Mouse (Mus musculus): ENCODE results near the gene Phrf1. TPM values are rescaled to one million over a fixed set of nuclear protein-coding genes. Genes with fewer than 3 reads are reported as not detected.
A peak's percentile ranks its signal among the peaks of the same experiment; 100 is the strongest.

Gene Phrf1
- total RNA-seq, 1 experiment from 2014 or later = 52.5 TPM

DNA sequence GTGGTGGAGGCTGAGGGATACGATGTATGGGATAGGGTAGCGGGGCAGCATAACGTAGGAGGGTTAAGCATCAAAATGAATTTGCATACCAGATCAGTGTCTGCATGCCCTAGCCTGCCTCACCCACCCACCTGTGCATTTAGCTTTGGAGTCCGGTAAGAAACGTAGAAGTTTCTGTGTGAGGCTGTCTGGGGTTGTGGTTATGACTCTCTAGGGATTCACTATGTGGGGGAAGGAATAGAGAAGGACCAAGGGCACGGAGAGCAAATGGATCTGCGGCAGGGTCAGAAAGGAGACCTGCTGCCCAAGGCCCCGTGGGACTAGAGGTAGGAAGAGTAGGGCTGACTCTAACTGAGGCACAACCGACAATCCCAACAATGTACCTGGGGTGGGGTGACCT lies 46.8 kb downstream of the Phrf1 start:
- ATAC-seq (replicated peaks in 1 of 2; ENCODE audit: insufficient read depth in 1 of 2, low FRiP score in 2 of 2, low TSS enrichment in 1 of 2, low read depth in 1 of 2, poor library complexity in 2 of 2, severe bottlenecking in 2 of 2) = no peak

DNA sequence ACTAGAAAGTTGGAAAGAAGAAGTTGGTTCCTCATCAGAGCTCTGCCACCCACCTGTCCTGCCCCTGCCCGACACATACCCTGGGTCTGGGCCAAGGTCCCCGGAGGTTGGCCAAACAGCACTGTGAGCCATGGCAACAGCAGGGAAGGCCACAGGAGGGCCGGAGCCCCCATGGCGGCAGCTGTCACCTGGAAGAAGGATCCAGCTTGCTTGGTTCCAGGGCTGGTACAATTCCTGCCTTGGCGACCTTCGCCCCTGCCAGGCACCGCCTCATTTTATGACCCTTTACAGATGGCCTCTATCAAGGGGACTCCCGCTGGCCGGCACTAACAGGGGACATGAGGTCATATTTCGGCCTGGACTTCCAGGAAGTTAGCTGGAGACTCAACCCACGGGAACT lies 48.0 kb downstream of the Phrf1 start, which contains the start of gene Cdhr5:
Gene Cdhr5, minus strand, starts transcription at position 241 of the 400 bp plus-strand sequence.
- ATAC-seq (replicated peaks in 1 of 2; ENCODE audit: insufficient read depth in 1 of 2, low FRiP score in 2 of 2, low TSS enrichment in 1 of 2, low read depth in 1 of 2, poor library complexity in 2 of 2, severe bottlenecking in 2 of 2) = no peak

DNA sequence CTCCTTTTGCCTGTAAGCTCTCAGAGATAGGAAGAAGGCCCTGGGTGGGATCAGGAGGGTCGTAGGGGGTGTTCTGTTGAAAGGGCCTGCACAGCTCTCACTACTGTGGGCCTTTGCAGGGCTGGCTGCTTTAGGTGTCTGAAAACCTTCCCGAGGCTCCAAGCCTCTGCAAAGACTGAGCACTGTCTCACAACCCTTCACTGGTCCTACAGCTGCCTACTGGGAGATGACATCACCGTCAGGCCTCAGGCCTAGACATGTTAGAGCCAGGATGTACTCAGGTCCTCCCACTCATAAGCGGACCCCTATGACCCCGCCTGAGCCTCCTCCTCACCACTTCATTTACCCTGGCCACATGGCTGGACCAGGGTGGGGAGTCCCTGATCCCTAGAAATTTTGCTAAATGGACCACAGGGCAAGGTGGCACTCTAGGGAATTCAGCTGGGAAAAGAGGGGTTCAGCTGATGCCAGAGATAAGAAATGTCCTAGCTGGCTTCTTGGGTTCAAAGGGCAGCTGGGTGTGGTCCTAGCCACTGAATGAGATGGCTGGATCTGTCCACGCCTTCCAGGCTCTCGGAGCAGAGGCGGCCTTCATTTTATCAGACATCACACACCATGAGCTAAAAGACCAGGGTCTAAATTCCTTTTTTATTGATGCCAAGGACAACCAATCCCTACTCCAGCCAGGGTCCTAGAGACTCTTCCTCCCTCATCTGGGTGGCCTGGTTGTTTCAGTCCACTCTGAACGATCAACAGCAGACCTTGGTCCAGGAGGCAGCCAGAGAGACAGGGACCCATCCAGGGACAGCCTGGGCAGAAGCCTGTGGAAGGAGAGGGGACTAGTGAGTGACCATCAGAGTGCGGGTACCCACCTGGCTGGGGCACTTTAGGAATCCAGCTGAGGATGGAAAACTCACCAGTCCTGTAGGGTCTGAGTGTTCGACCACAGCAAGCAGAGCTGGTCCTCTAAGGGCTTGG lies 49.4 kb downstream of the Phrf1 start:
- no peak for ATAC-seq (replicated peaks in 1 of 2; ENCODE audit: insufficient read depth in 1 of 2, low FRiP score in 2 of 2, low TSS enrichment in 1 of 2, low read depth in 1 of 2, poor library complexity in 2 of 2, severe bottlenecking in 2 of 2)

DNA sequence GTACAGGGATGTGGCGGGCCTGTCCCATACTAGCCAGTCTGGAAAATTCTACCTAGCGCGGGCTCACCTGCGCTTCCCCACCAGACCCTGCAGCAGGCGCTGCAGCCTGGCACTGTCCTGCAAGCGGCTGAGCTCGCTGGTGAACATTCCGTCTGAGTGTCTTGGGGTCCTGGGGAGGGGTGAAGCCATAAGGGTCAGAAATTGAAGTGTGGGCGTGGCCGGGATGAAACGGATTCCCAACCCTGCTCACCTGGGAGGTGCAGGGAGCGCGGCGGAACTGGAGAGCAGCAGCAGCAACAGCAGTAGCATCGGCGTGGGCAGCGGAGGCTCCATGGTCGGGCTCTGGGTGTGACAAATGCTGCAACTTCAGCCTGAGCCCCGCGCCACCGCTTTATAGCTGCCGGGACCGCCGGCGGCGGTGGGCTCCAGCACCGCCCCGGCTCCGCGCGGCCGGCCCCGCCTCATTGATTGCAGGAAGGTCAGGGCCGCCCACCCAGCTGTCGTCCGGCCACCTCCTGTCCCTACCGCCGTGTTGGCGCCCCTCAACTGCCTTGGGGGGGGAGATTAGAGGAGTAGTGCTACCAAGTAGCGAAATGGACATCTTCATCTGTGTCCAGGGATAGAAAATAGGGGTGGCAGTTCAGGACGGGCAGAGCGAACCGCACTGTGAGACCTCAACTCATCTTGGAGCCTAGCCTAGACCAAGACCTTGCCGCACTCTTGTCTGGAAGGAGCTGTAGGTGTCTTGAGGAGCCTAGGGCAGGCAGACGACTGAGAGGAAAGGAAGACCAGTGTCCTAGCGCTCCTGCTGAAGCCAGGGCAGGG lies 50.4 kb downstream of the Phrf1 start, which contains the start of gene Sct:
Gene Sct, minus strand, starts transcription at position 368 of the 825 bp plus-strand sequence.
- peak; percentile 47 to 68 for ATAC-seq (replicated peaks in 1 of 2; ENCODE audit: insufficient read depth in 1 of 2, low FRiP score in 2 of 2, low TSS enrichment in 1 of 2, low read depth in 1 of 2, poor library complexity in 2 of 2, severe bottlenecking in 2 of 2)

DNA sequence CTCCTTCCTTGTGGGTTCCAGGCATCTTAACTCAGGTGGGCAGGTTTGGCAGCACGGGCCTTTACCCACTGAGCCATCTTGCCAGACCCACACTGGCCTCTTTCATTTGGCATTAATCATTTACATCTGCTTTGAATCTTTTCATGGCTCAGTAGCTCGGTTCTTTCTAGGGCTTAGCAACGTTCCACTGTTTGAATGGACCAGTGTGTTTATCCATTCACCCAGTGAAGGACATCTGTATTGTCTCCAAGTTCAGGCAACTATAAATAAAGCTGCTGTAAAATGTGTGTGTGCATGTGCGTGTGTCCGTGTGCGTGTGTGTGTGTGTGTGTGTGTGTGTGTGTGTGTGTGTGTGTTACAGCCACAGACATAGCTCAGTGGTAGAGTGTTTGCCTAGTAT lies 52.9 kb downstream of the Phrf1 start:
- no peak for ATAC-seq (replicated peaks in 1 of 2; ENCODE audit: insufficient read depth in 1 of 2, low FRiP score in 2 of 2, low TSS enrichment in 1 of 2, low read depth in 1 of 2, poor library complexity in 2 of 2, severe bottlenecking in 2 of 2)

DNA sequence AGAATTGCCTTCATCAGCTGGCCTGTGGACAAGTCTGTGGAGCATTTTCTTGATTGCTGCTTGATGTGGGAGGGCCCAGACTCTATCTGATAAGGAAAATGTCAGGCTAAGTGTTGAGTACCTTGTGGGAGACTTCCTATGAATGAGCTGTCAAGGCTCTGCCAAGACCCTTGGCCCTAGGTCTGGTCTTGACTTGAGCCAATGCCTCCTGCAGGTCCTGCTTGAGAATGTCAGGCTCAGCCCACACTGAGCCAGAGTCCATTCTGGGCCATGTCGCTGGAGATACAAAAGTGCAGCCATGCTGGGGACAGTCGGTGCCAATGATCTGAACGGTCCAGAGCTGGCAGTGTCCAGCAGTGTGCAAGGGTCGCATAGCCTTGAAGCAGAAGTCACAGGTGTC lies 54.2 kb downstream of the Phrf1 start:
- ATAC-seq (replicated peaks in 1 of 2; ENCODE audit: insufficient read depth in 1 of 2, low FRiP score in 2 of 2, low TSS enrichment in 1 of 2, low read depth in 1 of 2, poor library complexity in 2 of 2, severe bottlenecking in 2 of 2) = no peak

DNA sequence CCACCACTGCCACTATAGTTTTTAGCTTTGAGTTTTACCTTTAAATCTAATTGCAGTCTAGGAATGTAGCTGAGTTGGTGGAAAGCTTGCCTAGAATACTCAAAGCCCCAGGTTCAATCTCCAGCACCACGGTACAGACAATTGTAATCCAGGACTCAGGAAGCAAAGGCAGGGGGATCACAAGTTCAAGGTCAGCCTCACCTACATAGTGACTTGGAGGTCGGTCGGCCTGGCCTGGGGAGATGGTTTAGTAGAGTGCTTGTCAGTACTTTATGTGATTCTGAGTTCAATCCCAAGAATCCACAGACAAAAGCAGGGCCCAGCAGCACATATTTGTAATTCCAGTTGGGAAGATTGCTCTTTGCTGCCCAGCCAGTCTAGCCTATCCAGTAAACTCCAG lies 59.5 kb downstream of the Phrf1 start:
- no peak for ATAC-seq (replicated peaks in 1 of 2; ENCODE audit: insufficient read depth in 1 of 2, low FRiP score in 2 of 2, low TSS enrichment in 1 of 2, low read depth in 1 of 2, poor library complexity in 2 of 2, severe bottlenecking in 2 of 2)

DNA sequence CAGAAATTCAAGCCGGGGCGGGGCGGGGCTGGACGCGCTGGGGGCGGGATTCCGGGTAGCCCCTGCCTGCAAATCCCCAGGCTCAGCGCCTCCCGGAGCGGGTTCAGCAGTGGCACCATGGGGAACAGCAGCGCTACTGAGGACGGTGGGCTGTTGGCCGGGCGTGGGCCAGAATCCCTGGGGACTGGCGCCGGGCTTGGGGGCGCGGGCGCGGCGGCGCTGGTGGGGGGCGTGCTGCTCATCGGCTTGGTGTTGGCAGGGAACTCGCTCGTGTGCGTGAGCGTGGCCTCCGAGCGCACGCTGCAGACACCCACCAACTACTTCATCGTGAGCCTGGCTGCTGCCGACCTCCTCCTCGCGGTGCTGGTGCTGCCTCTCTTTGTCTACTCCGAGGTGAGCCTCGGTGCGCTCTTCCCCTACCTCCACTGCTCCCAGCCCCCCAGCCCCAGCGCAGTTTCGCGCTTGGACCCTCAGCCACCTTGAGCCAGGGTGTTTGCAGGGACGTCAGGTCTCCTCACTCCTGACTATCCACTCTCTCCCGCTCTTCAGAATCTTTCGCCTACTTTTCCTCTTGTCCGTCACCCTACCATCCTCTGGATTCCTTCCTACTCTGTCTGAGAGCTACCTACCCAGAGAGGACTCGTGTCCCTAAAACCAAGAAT lies 63.5 kb downstream of the Phrf1 start, which contains the start of gene Drd4:
Gene Drd4, plus strand, starts transcription at position 86 of the 662 bp plus-strand sequence.
- ATAC-seq (replicated peaks in 1 of 2; ENCODE audit: insufficient read depth in 1 of 2, low FRiP score in 2 of 2, low TSS enrichment in 1 of 2, low read depth in 1 of 2, poor library complexity in 2 of 2, severe bottlenecking in 2 of 2) = 0 out of 4 replicates have a peak, but pooled peaks of 1 of the 2 experiments have one; percentile 14

DNA sequence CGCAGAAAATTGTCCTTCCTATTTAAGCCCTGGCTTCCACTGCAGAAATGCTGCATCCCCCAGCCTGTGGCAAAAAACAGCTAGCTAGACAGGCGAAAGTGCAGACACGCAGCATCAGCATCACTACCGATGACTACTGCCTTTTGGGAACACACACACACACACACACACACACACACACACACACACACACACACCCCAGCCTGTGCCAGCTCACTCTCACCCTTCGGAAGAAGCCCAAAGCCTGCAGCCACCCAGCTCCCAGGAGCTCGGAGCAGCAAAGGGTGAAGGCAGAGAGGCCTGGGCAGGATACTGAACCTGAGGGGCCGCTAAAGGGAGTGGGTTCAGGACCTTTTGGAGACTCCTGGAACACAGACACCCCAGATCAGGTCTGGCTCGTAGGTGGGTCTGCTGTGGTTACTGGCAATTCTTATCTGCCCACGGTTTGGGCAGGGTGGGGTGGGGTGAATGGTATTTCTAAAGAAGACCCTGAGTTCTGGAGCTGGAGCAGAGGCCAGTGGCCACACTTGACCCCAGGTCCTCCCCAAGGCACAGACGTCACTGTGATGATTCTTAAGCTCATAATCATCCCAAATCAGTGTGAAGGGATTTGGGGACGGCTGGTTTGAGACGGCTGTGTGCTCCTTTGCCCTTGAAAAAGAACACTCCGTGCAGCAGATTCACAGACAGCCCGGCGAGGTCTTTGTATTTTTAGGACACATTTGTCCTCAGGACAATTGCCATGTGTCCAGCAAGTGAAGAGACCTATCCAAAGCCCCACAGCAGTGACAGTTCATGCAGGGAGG lies 64.2 kb downstream of the Phrf1 start:
- no peak for ATAC-seq (replicated peaks in 1 of 2; ENCODE audit: insufficient read depth in 1 of 2, low FRiP score in 2 of 2, low TSS enrichment in 1 of 2, low read depth in 1 of 2, poor library complexity in 2 of 2, severe bottlenecking in 2 of 2)

DNA sequence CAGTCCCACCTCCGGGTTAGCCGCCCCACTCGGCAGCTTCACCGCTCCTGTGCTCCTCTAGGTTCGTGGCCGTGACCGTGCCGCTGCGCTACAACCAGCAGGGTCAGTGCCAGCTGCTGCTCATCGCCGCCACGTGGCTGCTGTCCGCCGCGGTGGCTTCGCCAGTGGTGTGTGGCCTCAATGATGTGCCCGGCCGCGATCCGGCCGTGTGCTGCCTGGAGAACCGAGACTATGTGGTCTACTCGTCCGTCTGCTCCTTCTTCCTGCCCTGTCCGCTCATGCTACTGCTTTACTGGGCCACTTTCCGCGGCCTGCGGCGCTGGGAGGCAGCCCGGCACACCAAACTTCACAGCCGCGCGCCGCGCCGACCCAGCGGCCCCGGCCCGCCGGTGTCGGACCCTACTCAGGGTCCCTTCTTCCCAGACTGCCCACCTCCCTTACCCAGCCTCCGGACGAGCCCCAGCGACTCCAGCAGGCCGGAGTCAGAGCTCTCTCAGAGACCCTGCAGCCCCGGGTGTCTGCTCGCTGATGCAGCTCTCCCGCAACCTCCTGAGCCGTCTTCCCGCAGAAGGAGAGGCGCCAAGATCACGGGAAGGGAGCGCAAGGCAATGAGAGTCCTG lies 65.4 kb downstream of the Phrf1 start:
- ATAC-seq (replicated peaks in 1 of 2; ENCODE audit: insufficient read depth in 1 of 2, low FRiP score in 2 of 2, low TSS enrichment in 1 of 2, low read depth in 1 of 2, poor library complexity in 2 of 2, severe bottlenecking in 2 of 2) = peak in 1 of 2 experiments; percentile 19; a peak in 1 of 4 replicates

DNA sequence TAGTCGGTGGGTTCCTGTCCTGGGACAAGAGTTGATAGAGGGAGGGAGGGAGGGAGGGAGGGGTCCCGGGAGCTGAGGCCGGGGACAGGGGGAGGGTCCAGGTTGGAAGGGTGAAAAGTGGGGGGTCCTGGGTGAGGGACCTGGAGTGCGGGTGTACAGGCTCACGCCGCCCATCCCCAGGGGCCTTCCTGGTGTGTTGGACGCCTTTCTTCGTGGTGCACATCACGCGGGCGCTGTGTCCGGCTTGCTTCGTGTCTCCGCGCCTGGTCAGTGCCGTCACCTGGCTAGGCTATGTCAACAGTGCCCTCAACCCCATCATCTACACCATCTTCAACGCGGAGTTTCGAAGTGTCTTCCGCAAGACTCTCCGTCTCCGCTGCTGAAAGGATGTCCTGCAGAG lies 65.9 kb downstream of the Phrf1 start:
- ATAC-seq (replicated peaks in 1 of 2; ENCODE audit: insufficient read depth in 1 of 2, low FRiP score in 2 of 2, low TSS enrichment in 1 of 2, low read depth in 1 of 2, poor library complexity in 2 of 2, severe bottlenecking in 2 of 2) = no peak

DNA sequence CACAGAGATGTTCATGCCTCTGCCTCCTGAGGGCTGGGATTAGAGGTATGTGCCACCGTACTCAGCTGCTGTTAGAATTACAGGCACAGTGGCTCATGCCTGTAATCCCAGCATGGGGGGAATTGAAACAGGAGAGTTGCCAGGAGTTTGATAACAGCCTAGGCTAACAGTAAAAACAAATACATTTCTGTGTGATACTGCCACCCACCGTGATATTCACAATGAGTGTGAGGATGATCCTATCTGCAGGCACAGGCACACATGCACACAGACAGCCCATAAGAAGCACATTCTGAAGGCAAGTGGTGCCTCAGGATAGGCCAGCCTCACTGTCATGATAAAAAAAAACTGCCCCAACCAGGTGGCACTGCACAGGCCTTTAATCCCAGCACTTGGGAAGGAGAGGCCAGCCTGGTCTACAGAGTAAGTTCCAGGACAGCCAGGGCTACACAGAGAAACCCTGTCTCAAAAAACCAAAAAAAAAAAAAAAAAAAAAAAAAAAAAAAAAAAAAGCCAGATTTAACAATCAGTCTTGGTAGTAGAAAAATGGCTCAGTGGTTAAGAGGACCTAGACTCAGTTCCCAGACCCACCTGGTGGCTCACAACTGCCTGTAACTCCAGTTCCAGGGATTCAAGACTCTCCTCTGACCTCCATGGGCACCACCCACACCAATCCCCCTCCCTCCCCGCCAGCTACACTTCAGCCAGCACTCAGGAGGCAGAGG lies 69.5 kb downstream of the Phrf1 start:
- ATAC-seq (replicated peaks in 1 of 2; ENCODE audit: insufficient read depth in 1 of 2, low FRiP score in 2 of 2, low TSS enrichment in 1 of 2, low read depth in 1 of 2, poor library complexity in 2 of 2, severe bottlenecking in 2 of 2) = no peak; a peak in 1 of 4 replicates

DNA sequence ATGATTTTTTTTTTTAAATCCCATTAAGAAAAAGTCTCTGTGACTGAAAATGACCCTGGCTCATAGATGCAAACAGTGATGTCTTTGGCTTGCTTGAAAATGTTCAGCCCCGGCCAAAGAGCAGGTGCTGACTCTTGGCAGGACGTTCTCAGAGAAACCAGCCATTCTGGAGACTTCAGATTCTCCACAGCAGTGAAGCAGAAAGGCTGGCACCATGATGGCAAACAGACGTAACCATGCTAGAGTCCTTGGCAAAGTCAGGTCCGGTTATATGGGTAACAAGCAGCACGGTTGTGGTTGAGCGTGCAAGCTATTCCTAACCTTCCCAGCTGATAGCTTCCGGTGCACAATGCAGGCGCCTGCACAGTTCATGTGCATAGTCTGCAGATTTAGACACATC lies 70.6 kb downstream of the Phrf1 start:
- no peak for ATAC-seq (replicated peaks in 1 of 2; ENCODE audit: insufficient read depth in 1 of 2, low FRiP score in 2 of 2, low TSS enrichment in 1 of 2, low read depth in 1 of 2, poor library complexity in 2 of 2, severe bottlenecking in 2 of 2)

DNA sequence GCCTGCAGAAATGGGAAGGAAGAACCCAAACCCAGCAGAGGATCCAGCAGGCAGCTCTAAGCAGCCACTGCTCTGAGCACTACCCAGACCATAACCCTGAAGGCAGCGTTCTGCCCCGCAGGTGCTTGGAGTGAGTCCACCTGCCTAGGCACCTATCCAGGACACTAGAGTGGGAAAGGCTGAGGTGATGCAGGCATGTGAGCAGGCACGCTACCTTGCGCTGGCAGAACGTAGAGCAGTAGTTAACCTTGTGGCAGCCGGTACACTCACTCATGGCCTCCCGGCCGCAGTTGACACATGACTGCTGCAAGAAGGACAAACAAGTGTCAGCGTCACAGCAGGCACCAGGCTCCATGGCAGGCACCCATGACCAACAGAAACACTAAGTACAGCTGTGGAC lies 72.8 kb downstream of the Phrf1 start:
- ATAC-seq (replicated peaks in 1 of 2; ENCODE audit: insufficient read depth in 1 of 2, low FRiP score in 2 of 2, low TSS enrichment in 1 of 2, low read depth in 1 of 2, poor library complexity in 2 of 2, severe bottlenecking in 2 of 2) = no peak

DNA sequence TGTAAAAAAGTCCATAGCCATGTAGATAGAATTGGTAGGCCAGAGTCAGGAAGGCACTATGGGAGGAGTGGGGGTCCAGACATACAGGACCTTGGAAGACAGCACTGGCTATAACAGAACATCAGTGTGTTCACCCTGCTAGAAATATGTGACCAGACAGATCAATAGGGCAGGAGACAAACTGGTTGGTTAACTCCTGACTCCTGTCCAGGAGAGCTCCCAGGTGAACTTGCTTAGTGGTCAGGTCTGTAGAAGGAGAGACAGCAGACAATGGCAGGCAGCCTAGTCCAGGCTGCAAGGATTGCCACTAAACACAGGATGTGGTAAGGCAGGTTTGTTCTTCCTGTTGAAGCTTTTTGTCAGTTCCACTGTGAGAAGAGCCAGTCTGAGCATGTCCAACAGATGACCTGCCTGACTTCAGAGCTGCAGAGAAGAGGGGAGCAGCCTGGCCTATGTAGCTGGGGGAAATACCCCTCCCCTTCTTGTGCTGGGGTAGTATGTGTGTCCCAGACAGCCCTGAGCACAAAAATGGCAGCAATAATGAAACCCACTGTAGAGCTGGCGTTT lies 74.2 kb downstream of the Phrf1 start:
- peak; percentile 37 to 50 for ATAC-seq (replicated peaks in 1 of 2; ENCODE audit: insufficient read depth in 1 of 2, low FRiP score in 2 of 2, low TSS enrichment in 1 of 2, low read depth in 1 of 2, poor library complexity in 2 of 2, severe bottlenecking in 2 of 2)

Measured in hematopoietic stem cell, adult 5-6 weeks (primary cell).